Mouse (Mus musculus) hindbrain, embryonic 15.5 days (tissue): ENCODE measurements around the gene Tbxa2r. TPM values are rescaled to one million over a fixed set of nuclear protein-coding genes. Genes with fewer than 3 reads are reported as not detected.

Experiments
- ATAC-seq: fragments of 200-750 bp; cut with Nextera tagmentation; 2 replicates; pipeline ENCODE4 v1.8.0; 2017; ENCODE audit warnings: low read depth, moderate number of reproducible peaks, moderate TSS enrichment; ENCODE audit not compliant: low FRiP score
- H3K27ac ChIP-seq: fragments of 300-500 bp; sonication (generic); replicated peaks from 2 replicates; pipeline ENCODE4 v1.5.1; 2015; ENCODE audit warnings: mild to moderate bottlenecking, inconsistent platforms
- H3K27me3 ChIP-seq: fragments of 300-500 bp; sonication (generic); 2 replicates; pipeline ENCODE4 v1.6.1; 2015; ENCODE audit warnings: control low read depth, inconsistent platforms
- H3K36me3 ChIP-seq: fragments of 300-500 bp; sonication (generic); 2 replicates; pipeline ENCODE4 v1.6.1; 2015; ENCODE audit warnings: control low read depth, inconsistent platforms
- H3K4me1 ChIP-seq: fragments of 300-500 bp; sonication (generic); replicated peaks from 2 replicates; pipeline ENCODE4 v1.6.1; 2015; ENCODE audit warnings: control low read depth, inconsistent platforms
- H3K4me2 ChIP-seq: fragments of 300-500 bp; sonication (generic); 2 replicates; pipeline ENCODE4 v1.6.1; 2015; ENCODE audit warnings: moderate library complexity, mild to moderate bottlenecking, inconsistent platforms
- H3K4me3 ChIP-seq: fragments of 300-500 bp; sonication (generic); 2 replicates; pipeline ENCODE4 v1.5.1; 2015; ENCODE audit warnings: mild to moderate bottlenecking, inconsistent platforms
- H3K9ac ChIP-seq: fragments of 300-500 bp; sonication (generic); 2 replicates; pipeline ENCODE4 v1.6.1; 2015; ENCODE audit warnings: inconsistent platforms
- H3K9me3 ChIP-seq: fragments of 300-500 bp; sonication (generic); 2 replicates; pipeline ENCODE4 v1.6.1; 2016; ENCODE audit warnings: control low read depth, inconsistent platforms
- WGBS: fragments of 180-500 bp; shearing (Covaris S2); methylation state at CpG from one replicate; pipeline ENCODE4 v1.1.7; 2015; 5-methylcytosine and 5-hydroxymethylcytosine counted together
- polyA plus RNA-seq: library from polyadenylated mRNA; unstranded; fragments of >200 nt; fragmentation: Nextera tagmentation; extraction: Ambion mirVana; gene quantifications from 2 replicates; pipeline ENCODE4 v1.2.1, GENCODE M21; 2015

Tbxa2r gene
- polyA plus RNA-seq, 1 experiment from 2014 or later: 5.2 TPM

- Histone ChIP-seq H3K36me3 (no peaks in the 10 kb centered on the region), H3K4me2 (no peak overlapping the region), H3K9me3 (no peaks in the 10 kb centered on the region), H3K9ac (no peak overlapping the region), H3K4me3 (no peak overlapping the region), H3K27ac (no peak overlapping the region), H3K27me3 (no peaks in the 10 kb centered on the region), H3K4me1 (peaks cover 29% of the 10 kb centered on the region)
- ATAC-seq: no peak
- WGBS: 94% methylated on average over 6 of the region's 6 CpGs
Measured at GRCm38 (mm10) chr10:81379809-81380378, 51.4 kb downstream of the Tbxa2r start.

GRCm38 (mm10) chr10:81382039-81382438, 53.5 kb downstream of the Tbxa2r start:
- Histone ChIP-seq H3K9ac (no peak overlapping the region), H3K9me3 (no peaks in the 10 kb centered on the region), H3K36me3 (peaks cover 13% of the 10 kb centered on the region), H3K4me3 (no peak overlapping the region), H3K4me1 (peaks cover 29% of the 10 kb centered on the region), H3K27me3 (no peaks in the 10 kb centered on the region), H3K4me2 (no peak overlapping the region), H3K27ac (no peak overlapping the region)
- ATAC-seq: no peak
- WGBS: 91% methylated on average over 5 of the region's 5 CpGs

- WGBS: 8% methylated on average over 54 of the region's 54 CpGs
Measured at GRCm38 (mm10) chr10:81383802-81384604, 55.5 kb downstream of the Tbxa2r start, which contains the start of the genes Dohh and Gm48551. Gene Dohh, plus strand, starts transcription at chr10:81384428. Gene Gm48551, plus strand, starts transcription at chr10:81384466.

GRCm38 (mm10) chr10:81384605-81384982, 56.1 kb downstream of the Tbxa2r start:
- under 1% methylated on average over 19 of the region's 19 CpGs for WGBS
- H3K27ac ChIP-seq: peak overlapping the region; percentile 86
- no peaks in the 10 kb centered on the region for H3K27me3 ChIP-seq
- peak overlapping the region; percentile 87 for H3K4me2 ChIP-seq
- H3K4me1 ChIP-seq: peaks cover 20% of the 10 kb centered on the region
- no peaks in the 10 kb centered on the region for H3K9me3 ChIP-seq
- H3K9ac ChIP-seq: peak overlapping the region; percentile 66
- peak; percentile 28 for ATAC-seq
- H3K36me3 ChIP-seq: peaks cover 30% of the 10 kb centered on the region
- H3K4me3 ChIP-seq: peak overlapping the region; percentile 84

More at GRCm38 (mm10) chr10:81383802-81384604, 55.5 kb downstream of the Tbxa2r start, which contains the start of the genes Dohh and Gm48551:
- Histone ChIP-seq H3K4me3 (peak within 1 kb of the TSS; percentile 84), H3K27ac (peak within 1 kb of the TSS; percentile 86), H3K27me3 (no peaks in the 10 kb centered on the region), H3K9ac (peak within 1 kb of the TSS; percentile 66), H3K9me3 (no peaks in the 10 kb centered on the region), H3K4me1 (peaks cover 21% of the 10 kb centered on the region), H3K4me2 (peak within 1 kb of the TSS; percentile 87), H3K36me3 (peaks cover 30% of the 10 kb centered on the region)
- ATAC-seq: peak; percentile 93

Other genes starting within 250 kb of the Tbxa2r start
- gene Creb3l3, start 229.9 kb upstream of the Tbxa2r start, polyA plus RNA-seq: 0.30 and 0.39 TPM in 2 replicates
- 248 and 259 TPM in 2 replicates for gene Map2k2, start 222.8 kb upstream of the Tbxa2r start, polyA plus RNA-seq
- gene Zbtb7a, start 193.5 kb upstream of the Tbxa2r start, polyA plus RNA-seq: 15.3 and 16.2 TPM in 2 replicates
- 52.2 and 61.2 TPM in 2 replicates for gene Pias4, start 160.8 kb upstream of the Tbxa2r start, polyA plus RNA-seq
- 532 and 536 TPM in 2 replicates for gene Eef2, start 152.1 kb upstream of the Tbxa2r start, polyA plus RNA-seq
- 69.7 and 70.1 TPM in 2 replicates for gene Dapk3, start 145.7 kb upstream of the Tbxa2r start, polyA plus RNA-seq
- 0.13 and 0.31 TPM in 2 replicates for gene 4930442H23Rik, start 144.9 kb upstream of the Tbxa2r start, polyA plus RNA-seq
- 0.10 TPM in 1 of 2 replicates, not detected in the other for gene Nmrk2, start 126.7 kb upstream of the Tbxa2r start, polyA plus RNA-seq
- 80.6 and 85.5 TPM in 2 replicates for gene Atcay, start 97.9 kb upstream of the Tbxa2r start, polyA plus RNA-seq
- gene Zfr2, start 95.6 kb upstream of the Tbxa2r start, polyA plus RNA-seq: 30.3 and 34.0 TPM in 2 replicates
- 43.8 and 49.7 TPM in 2 replicates for gene Matk, start 75.8 kb upstream of the Tbxa2r start, polyA plus RNA-seq
- 121 and 144 TPM in 2 replicates for gene Mrpl54, start 61.8 kb upstream of the Tbxa2r start, polyA plus RNA-seq
- 38.3 and 38.6 TPM in 2 replicates for gene Apba3, start 61.8 kb upstream of the Tbxa2r start, polyA plus RNA-seq
- gene Tjp3, start 37.1 kb upstream of the Tbxa2r start, polyA plus RNA-seq: 5.9 and 6.2 TPM in 2 replicates
- gene Pip5k1c, start 35.8 kb upstream of the Tbxa2r start, polyA plus RNA-seq: 130 and 151 TPM in 2 replicates
- 33.8 and 35.1 TPM in 2 replicates for gene Cactin, start 7.6 kb upstream of the Tbxa2r start, polyA plus RNA-seq
- not detected in 2 replicates for gene Gipc3, start 14.5 kb downstream of the Tbxa2r start, polyA plus RNA-seq
- 39.0 and 39.9 TPM in 2 replicates for gene Hmg20b, start 21.7 kb downstream of the Tbxa2r start, polyA plus RNA-seq
- gene Mfsd12, start 28.8 kb downstream of the Tbxa2r start, polyA plus RNA-seq: 21.0 and 21.1 TPM in 2 replicates
- 1.1 TPM in 2 replicates for gene 4930404N11Rik, start 37.1 kb downstream of the Tbxa2r start, polyA plus RNA-seq
- gene Fzr1, start 49.8 kb downstream of the Tbxa2r start, polyA plus RNA-seq: 147 and 152 TPM in 2 replicates
- 92.2 and 94.0 TPM in 2 replicates for gene Dohh, start 55.7 kb downstream of the Tbxa2r start, polyA plus RNA-seq
- 6.2 and 6.6 TPM in 2 replicates for gene Gm48551, start 55.7 kb downstream of the Tbxa2r start, polyA plus RNA-seq
- 2.1 and 2.7 TPM in 2 replicates for gene Gm48552, start 60.3 kb downstream of the Tbxa2r start, polyA plus RNA-seq
- gene Smim24, start 64.3 kb downstream of the Tbxa2r start, polyA plus RNA-seq: 1.4 and 1.8 TPM in 2 replicates
- 26.6 and 28.0 TPM in 2 replicates for gene Nfic, start 126.9 kb downstream of the Tbxa2r start, polyA plus RNA-seq
- 70.0 and 77.6 TPM in 2 replicates for gene Celf5, start 154.0 kb downstream of the Tbxa2r start, polyA plus RNA-seq
- gene Ncln, start 167.7 kb downstream of the Tbxa2r start, polyA plus RNA-seq: 66.5 and 72.7 TPM in 2 replicates
- 0.83 and 0.86 TPM in 2 replicates for gene S1pr4, start 171.4 kb downstream of the Tbxa2r start, polyA plus RNA-seq
- 1.1 and 1.2 TPM in 2 replicates for gene Gna15, start 195.5 kb downstream of the Tbxa2r start, polyA plus RNA-seq
- gene Gna11, start 216.5 kb downstream of the Tbxa2r start, polyA plus RNA-seq: 94.3 and 109 TPM in 2 replicates
- gene Aes, start 230.8 kb downstream of the Tbxa2r start, polyA plus RNA-seq: 820 and 884 TPM in 2 replicates
- gene Tle2, start 245.8 kb downstream of the Tbxa2r start, polyA plus RNA-seq: 46.6 and 46.9 TPM in 2 replicates